Mouse (Mus musculus) lung, embryonic 16.5 days (tissue): ENCODE data around the gene Zfp553. TPM values are rescaled to one million over a fixed set of nuclear protein-coding genes. Genes with fewer than 3 reads are reported as not detected.

ENCODE experiments used
- ATAC-seq: fragments of 200-750 bp; cut with Nextera tagmentation; 2 replicates; pipeline ENCODE4 v1.8.0; 2017; ENCODE audit warnings: low read depth, mild to moderate bottlenecking, moderate library complexity
- H3K27ac ChIP-seq: fragments of 300-500 bp; sonication (generic); 2 replicates; pipeline ENCODE4 v1.5.1; 2014; ENCODE audit warnings: mild to moderate bottlenecking, control low read depth, low read length
- H3K27me3 ChIP-seq: fragments of 300-500 bp; sonication (generic); 2 replicates; pipeline ENCODE4 v1.6.1; 2014; ENCODE audit warnings: low read depth, low read length, mixed read lengths; ENCODE audit not compliant: control insufficient read depth, insufficient read depth
- H3K36me3 ChIP-seq: fragments of 300-500 bp; sonication (generic); 2 replicates; pipeline ENCODE4 v1.6.1; 2014; ENCODE audit warnings: low read length; ENCODE audit not compliant: control insufficient read depth, insufficient read depth
- H3K4me1 ChIP-seq: fragments of 300-500 bp; sonication (generic); replicated peaks from 2 replicates; pipeline ENCODE4 v1.6.1; 2014; ENCODE audit warnings: low read length, mixed read lengths; ENCODE audit not compliant: control insufficient read depth, insufficient read depth
- H3K4me2 ChIP-seq: fragments of 300-500 bp; sonication (generic); 2 replicates; pipeline ENCODE4 v1.6.1; 2014; ENCODE audit warnings: low read depth, low read length, control low read depth
- H3K4me3 ChIP-seq: fragments of 300-500 bp; sonication (generic); 2 replicates; pipeline ENCODE4 v1.5.1; 2014; ENCODE audit warnings: mild to moderate bottlenecking, low read length, control low read depth
- H3K9ac ChIP-seq: fragments of 300-500 bp; sonication (generic); 2 replicates; pipeline ENCODE4 v1.6.1; 2014; ENCODE audit warnings: low read length, control low read depth
- H3K9me3 ChIP-seq: fragments of 300-500 bp; sonication (generic); 2 replicates; pipeline ENCODE4 v1.6.1; 2016; ENCODE audit warnings: low read length; ENCODE audit not compliant: control insufficient read depth
- WGBS: fragments of 180-500 bp; shearing (Covaris S2); extraction: QIAGEN DNeasy Blood & Tissue Kit; methylation state at CpG from one replicate; pipeline ENCODE4 v1.1.7; 2014; 5-methylcytosine and 5-hydroxymethylcytosine counted together
- polyA plus RNA-seq: library from polyadenylated mRNA; unstranded; fragments of >200 nt; fragmentation: Nextera tagmentation; extraction: Ambion mirVana; gene quantifications from 2 replicates; pipeline ENCODE4 v1.2.1, GENCODE M21; 2015

The Zfp553 gene
- polyA plus RNA-seq, 1 experiment from 2014 or later: 27.7 TPM

- Histone ChIP-seq H3K4me2 (no peak overlapping the region), H3K36me3 (peaks cover 3% of the 10 kb centered on the region; the same call in 1 of the 2 replicates), H3K4me1 (peaks cover 19% of the 10 kb centered on the region), H3K9me3 (no peaks in the 10 kb centered on the region), H3K27ac (no peak overlapping the region), H3K27me3 (no peaks in the 10 kb centered on the region), H3K4me3 (no peak overlapping the region), H3K9ac (no peak overlapping the region)
- WGBS: 60% methylated on average over 4 of the region's 4 CpGs
- ATAC-seq: no peak
These were observed 4.1 kb upstream of the Zfp553 start for GRCm38 (mm10) chr7:127228615-127229303.

DNA sequence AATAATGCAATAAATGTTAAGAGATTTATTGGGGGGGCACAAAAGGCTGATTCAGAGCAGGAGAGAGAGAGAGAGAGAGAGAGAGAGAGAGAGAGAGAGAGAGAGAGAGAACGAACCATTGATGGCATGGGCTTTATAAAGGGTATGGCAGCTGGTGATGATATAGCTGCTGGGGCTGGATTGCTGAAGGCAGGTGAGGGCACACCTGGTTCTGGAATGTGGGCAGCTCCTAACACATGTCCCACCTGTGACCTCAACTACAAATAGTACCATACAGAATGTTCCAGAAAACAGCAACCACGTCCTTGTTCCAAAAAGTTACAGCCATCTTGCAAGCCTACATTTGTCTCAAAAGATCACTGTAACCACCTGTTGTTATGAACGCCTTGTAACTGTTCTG lies 1.5 kb upstream of the Zfp553 start:
- Histone ChIP-seq H3K27me3 (no peaks in the 10 kb centered on the region), H3K4me3 (peak overlapping the region; percentile 98), H3K9ac (peak overlapping the region; percentile 97), H3K4me2 (peak overlapping the region; percentile 62), H3K9me3 (no peaks in the 10 kb centered on the region), H3K4me1 (peaks cover 26% of the 10 kb centered on the region), H3K27ac (no peak overlapping the region), H3K36me3 (peaks cover 16% of the 10 kb centered on the region)
- 38% methylated on average over 3 of the region's 3 CpGs for WGBS
- no peak for ATAC-seq

- Histone ChIP-seq H3K27ac (peak overlapping the region; percentile 99), H3K4me1 (peaks cover 26% of the 10 kb centered on the region), H3K36me3 (peaks cover 22% of the 10 kb centered on the region), H3K9ac (peak overlapping the region; percentile 97), H3K27me3 (no peaks in the 10 kb centered on the region), H3K4me3 (peak overlapping the region; percentile 98), H3K4me2 (peak overlapping the region; percentile 62), H3K9me3 (no peaks in the 10 kb centered on the region)
- 2% methylated on average over 20 of the region's 20 CpGs for WGBS
- no peak; the same call in 1 of the 2 replicates for ATAC-seq
These were observed 837 bp upstream of the Zfp553 start for GRCm38 (mm10) chr7:127231826-127232621.

- under 1% methylated on average over 27 of the region's 27 CpGs for WGBS
These were observed 498 bp downstream of the Zfp553 start for GRCm38 (mm10) chr7:127233368-127233749.

GRCm38 (mm10) chr7:127233765-127234164 lies 904 bp downstream of the Zfp553 start:
- WGBS: under 1% methylated on average over 9 of the region's 9 CpGs
- H3K4me2 ChIP-seq: peak overlapping the region; percentile 76
- H3K27me3 ChIP-seq: no peaks in the 10 kb centered on the region
- H3K36me3 ChIP-seq: peaks cover 31% of the 10 kb centered on the region
- peak overlapping the region; percentile 98 for H3K4me3 ChIP-seq
- ATAC-seq: no peak
- peak overlapping the region; percentile 99 for H3K27ac ChIP-seq
- no peaks in the 10 kb centered on the region for H3K9me3 ChIP-seq
- peaks cover 26% of the 10 kb centered on the region for H3K4me1 ChIP-seq
- H3K9ac ChIP-seq: peak overlapping the region; percentile 97

More at GRCm38 (mm10) chr7:127233368-127233749, 498 bp downstream of the Zfp553 start:
- peak overlapping the region; percentile 76 for H3K4me2 ChIP-seq
- peak overlapping the region; percentile 98 for H3K4me3 ChIP-seq
- H3K27ac ChIP-seq: peak overlapping the region; percentile 99
- no peaks in the 10 kb centered on the region for H3K27me3 ChIP-seq
- peaks cover 26% of the 10 kb centered on the region for H3K4me1 ChIP-seq
- H3K36me3 ChIP-seq: peaks cover 31% of the 10 kb centered on the region
- H3K9me3 ChIP-seq: no peaks in the 10 kb centered on the region
- H3K9ac ChIP-seq: peak overlapping the region; percentile 97
- peak; percentile 48 for ATAC-seq

- Histone ChIP-seq H3K4me1 (peaks cover 26% of the 10 kb centered on the region), H3K4me2 (no peak overlapping the region; the same call in 1 of the 2 replicates), H3K27me3 (no peaks in the 10 kb centered on the region), H3K9ac (no peak overlapping the region), H3K36me3 (peaks cover 29% of the 10 kb centered on the region), H3K9me3 (no peaks in the 10 kb centered on the region), H3K4me3 (no peak overlapping the region), H3K27ac (no peak overlapping the region)
- no peak for ATAC-seq
- 96% methylated on average over 2 of the region's 2 CpGs for WGBS
These were observed 1.9 kb downstream of the Zfp553 start for GRCm38 (mm10) chr7:127234777-127235176.

GRCm38 (mm10) chr7:127243361-127243867 lies 10.6 kb downstream of the Zfp553 start:
- H3K27ac ChIP-seq: peak overlapping the region; percentile 94
- ATAC-seq: no peak
- H3K4me2 ChIP-seq: peak overlapping the region; percentile 84
- peaks cover 19% of the 10 kb centered on the region for H3K4me1 ChIP-seq
- peak overlapping the region; percentile 94 for H3K4me3 ChIP-seq
- WGBS: 35% methylated on average over 2 of the region's 2 CpGs
- peak overlapping the region; percentile 97 for H3K9ac ChIP-seq
- 0 out of 2 replicates have a peak, but pooled peaks cover 2% of the 10 kb centered on the region for H3K9me3 ChIP-seq
- no peaks in the 10 kb centered on the region for H3K27me3 ChIP-seq
- peaks cover 3% of the 10 kb centered on the region for H3K36me3 ChIP-seq

- peak within 1 kb of the TSS; percentile 97 for H3K9ac ChIP-seq
- H3K9me3 ChIP-seq: 0 out of 2 replicates have a peak, but pooled peaks cover 2% of the 10 kb centered on the region
- peaks cover 5% of the 10 kb centered on the region; the same call in 1 of the 2 replicates for H3K36me3 ChIP-seq
- peak within 1 kb of the TSS; percentile 94 for H3K4me3 ChIP-seq
- peak within 1 kb of the TSS; percentile 95 for H3K27ac ChIP-seq
- H3K4me2 ChIP-seq: peak within 1 kb of the TSS; percentile 84
- under 1% methylated on average over 47 of the region's 56 CpGs for WGBS
- H3K4me1 ChIP-seq: peaks cover 19% of the 10 kb centered on the region
- peak; percentile 98 for ATAC-seq
- H3K27me3 ChIP-seq: no peaks in the 10 kb centered on the region
These were observed 11.2 kb downstream of the Zfp553 start, which contains the start of gene Zfp771 for GRCm38 (mm10) chr7:127243870-127244657. TSS of gene Zfp771 (plus strand) at chr7:127244274.
